In the genomic region with DNA sequence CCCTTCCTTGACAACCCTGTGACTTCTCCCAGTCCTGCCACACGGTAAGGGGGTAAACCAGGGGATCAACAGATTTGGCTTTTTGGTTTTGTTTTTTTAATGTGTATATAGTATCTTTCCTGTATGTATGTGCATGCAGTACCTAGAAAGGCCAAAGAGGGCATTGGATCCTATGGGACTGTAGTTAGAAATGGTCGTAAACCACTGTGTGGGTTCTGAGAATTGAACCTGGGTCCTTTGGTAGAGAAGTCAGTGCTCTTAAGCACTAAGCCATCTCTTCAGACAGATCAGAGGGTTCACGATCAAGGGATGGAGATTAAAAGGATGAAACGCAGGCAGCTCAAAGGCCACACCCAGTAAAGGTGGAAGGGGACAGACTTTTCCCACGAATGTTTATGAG, we compare ENCODE assay signal across 27 mouse cellular contexts. TPM values are rescaled to one million over a fixed set of nuclear protein-coding genes. Genes with fewer than 3 reads are reported as not detected.
DNase-seq lines count a peak whose midpoint lies in the region; ATAC-seq and TF ChIP-seq lines count a peak whose summit lies in the region.
"Had no signal": no experiment of that assay in that cellular context is flagged by ENCODE, and none has a peak within 500 bp of the region (broad histone marks: within the 10 kb centered on the region; RNA-seq: fewer than 3 reads in every experiment).

No protein-coding gene starts in this region.

- WGBS in forebrain, postnatal 0 days = 93% methylated on average over 5 of the region's 5 CpGs
- WGBS in forebrain, embryonic 14.5 days = 92% methylated on average over 5 of the region's 5 CpGs
- 91% methylated on average over 5 of the region's 5 CpGs for WGBS in midbrain, postnatal 0 days
- 95% methylated on average over 5 of the region's 5 CpGs for WGBS in midbrain, embryonic 15.5 days

- no peaks in the 10 kb centered on the region for H3K36me3 ChIP-seq in forebrain, postnatal 0 days (ENCODE audit: insufficient read depth)
- H3K36me3 ChIP-seq in forebrain, embryonic 14.5 days (ENCODE audit: control insufficient read depth, insufficient read depth, low read length) = peaks cover 6% of the 10 kb centered on the region
- peaks cover 17% of the 10 kb centered on the region for H3K36me3 ChIP-seq in midbrain, postnatal 0 days (ENCODE audit: insufficient read depth, low read length)
- no peaks in the 10 kb centered on the region; the same call in 1 of the 2 replicates for H3K36me3 ChIP-seq in midbrain, embryonic 15.5 days (replicated peaks)
- H3K36me3 ChIP-seq: forebrain, embryonic 12.5 days had no signal

- H3K9ac ChIP-seq in forebrain, postnatal 0 days = no peak overlapping the region
- no peak overlapping the region for H3K9ac ChIP-seq in forebrain, embryonic 14.5 days (ENCODE audit: low read length)
- H3K9ac ChIP-seq in midbrain, postnatal 0 days (replicated peaks; ENCODE audit: low read length, poor library complexity, severe bottlenecking) = no peak overlapping the region
- H3K9ac ChIP-seq in midbrain, embryonic 15.5 days = no peak overlapping the region
- H3K9ac ChIP-seq: embryonic facial prominence, embryonic 15.5 days; forebrain, embryonic 12.5 days; heart, embryonic 12.5 days; hindbrain, embryonic 13.5 days; limb, embryonic 15.5 days; neural tube, embryonic 13.5 days had no signal

- no peaks in the 10 kb centered on the region for H3K27me3 ChIP-seq in forebrain, postnatal 0 days (ENCODE audit: insufficient read depth, low read length)
- H3K27me3 ChIP-seq in forebrain, embryonic 14.5 days (replicated peaks; ENCODE audit: control insufficient read depth, insufficient read depth, low read length) = no peaks in the 10 kb centered on the region
- no peaks in the 10 kb centered on the region for H3K27me3 ChIP-seq in midbrain, postnatal 0 days (ENCODE audit: insufficient read depth, low read length)
- H3K27me3 ChIP-seq in midbrain, embryonic 15.5 days (replicated peaks) = no peaks in the 10 kb centered on the region
- H3K27me3 ChIP-seq: embryonic facial prominence, embryonic 15.5 days; forebrain, embryonic 12.5 days; heart, embryonic 12.5 days; hindbrain, embryonic 13.5 days; limb, embryonic 15.5 days; neural tube, embryonic 13.5 days had no signal

- no peak overlapping the region for H3K4me3 ChIP-seq in forebrain, postnatal 0 days (ENCODE audit: low read depth, low read length)
- no peak overlapping the region for H3K4me3 ChIP-seq in forebrain, embryonic 14.5 days (ENCODE audit: low read depth, low read length)
- no peak overlapping the region for H3K4me3 ChIP-seq in layer of hippocampus, adult 2 months
- no peak overlapping the region for H3K4me3 ChIP-seq in midbrain, postnatal 0 days (ENCODE audit: low read depth, low read length)
- H3K4me3 ChIP-seq in midbrain, embryonic 15.5 days = no peak overlapping the region
- H3K4me3 ChIP-seq: embryonic facial prominence, embryonic 10.5 days; embryonic facial prominence, embryonic 15.5 days; forebrain, embryonic 12.5 days; heart, embryonic 12.5 days; hindbrain, embryonic 13.5 days; limb, embryonic 10.5 days; limb, embryonic 15.5 days; midbrain, embryonic 10.5 days; myocyte; neural tube, embryonic 13.5 days had no signal

- H3K4me2 ChIP-seq in forebrain, postnatal 0 days (ENCODE audit: low read depth) = no peak overlapping the region
- no peak overlapping the region for H3K4me2 ChIP-seq in forebrain, embryonic 14.5 days (ENCODE audit: low read length)
- no peak overlapping the region for H3K4me2 ChIP-seq in midbrain, postnatal 0 days (ENCODE audit: low read depth, low read length, poor library complexity, severe bottlenecking)
- H3K4me2 ChIP-seq in midbrain, embryonic 15.5 days = no peak overlapping the region
- H3K4me2 ChIP-seq: embryonic facial prominence, embryonic 15.5 days; forebrain, embryonic 12.5 days; heart, embryonic 12.5 days; hindbrain, embryonic 13.5 days; limb, embryonic 15.5 days; neural tube, embryonic 13.5 days had no signal

- H3K27ac ChIP-seq in forebrain, postnatal 0 days (ENCODE audit: low read depth, low read length) = no peak overlapping the region
- H3K27ac ChIP-seq in forebrain, embryonic 14.5 days (ENCODE audit: low read depth, low read length) = no peak overlapping the region
- no peak overlapping the region for H3K27ac ChIP-seq in layer of hippocampus, adult 2 months
- no peak overlapping the region for H3K27ac ChIP-seq in midbrain, postnatal 0 days (ENCODE audit: low read depth, low read length)
- no peak overlapping the region for H3K27ac ChIP-seq in midbrain, embryonic 15.5 days
- H3K27ac ChIP-seq: embryonic facial prominence, embryonic 10.5 days; embryonic facial prominence, embryonic 15.5 days; forebrain, embryonic 12.5 days; hindbrain, embryonic 13.5 days; limb, embryonic 10.5 days; limb, embryonic 15.5 days; midbrain, embryonic 10.5 days; neural tube, embryonic 13.5 days had no signal

- peaks cover 4% of the 10 kb centered on the region for H3K4me1 ChIP-seq in forebrain, postnatal 0 days (ENCODE audit: insufficient read depth)
- peaks cover 8% of the 10 kb centered on the region for H3K4me1 ChIP-seq in forebrain, embryonic 14.5 days (ENCODE audit: control insufficient read depth, insufficient read depth, low read length)
- peaks cover 12% of the 10 kb centered on the region; the same call in 1 of the 2 replicates for H3K4me1 ChIP-seq in midbrain, postnatal 0 days (ENCODE audit: insufficient read depth, low read length)
- peaks cover 23% of the 10 kb centered on the region for H3K4me1 ChIP-seq in midbrain, embryonic 15.5 days

- ATAC-seq in forebrain, postnatal 0 days = no peak
- no peak for ATAC-seq in forebrain, embryonic 14.5 days
- ATAC-seq in midbrain, postnatal 0 days (ENCODE audit: low FRiP score) = no peak
- no peak for ATAC-seq in midbrain, embryonic 15.5 days (replicated peaks)
- ATAC-seq: midbrain, embryonic 16.5 days had no signal

- no peak for DNase-seq in forebrain, postnatal 0 days
- no peak for DNase-seq in forebrain, embryonic 14.5 days (ENCODE audit: low spot score)
- no peak for DNase-seq in layer of hippocampus, adult 2 months (ENCODE audit: low spot score in 2 of 2)
- no peak for DNase-seq in layer of hippocampus, postnatal 25 days (ENCODE audit: extremely low spot score in 1 of 2, low spot score in 1 of 2)
- DNase-seq in midbrain, postnatal 0 days (ENCODE audit: low spot score) = no peak
- no peak for DNase-seq in adrenal gland, postnatal 10 days
- DNase-seq: adrenal gland, adult 8-10 months; cerebellum, adult 8-10 months; cerebellum, postnatal 25 days; gastrocnemius, postnatal 25 days; heart, adult 11 months; heart, postnatal 4 days; kidney, adult 8-10 months; kidney, postnatal 14 days; right cerebral cortex, postnatal 4 days had no signal

- no peaks in the 10 kb centered on the region for H3K9me3 ChIP-seq in forebrain, postnatal 0 days (ENCODE audit: low read length)
- H3K9me3 ChIP-seq in forebrain, embryonic 14.5 days (replicated peaks; ENCODE audit: control insufficient read depth, low read length) = no peaks in the 10 kb centered on the region
- no peaks in the 10 kb centered on the region for H3K9me3 ChIP-seq in midbrain, postnatal 0 days (ENCODE audit: low read length)
- H3K9me3 ChIP-seq in midbrain, embryonic 15.5 days = no peaks in the 10 kb centered on the region
- H3K9me3 ChIP-seq: embryonic facial prominence, embryonic 10.5 days; embryonic facial prominence, embryonic 15.5 days; forebrain, embryonic 12.5 days; heart, embryonic 12.5 days; hindbrain, embryonic 13.5 days; limb, embryonic 10.5 days; limb, embryonic 15.5 days; midbrain, embryonic 10.5 days; neural tube, embryonic 13.5 days had no signal

- peak; percentile 40 for TF ChIP-seq CTCF in forebrain, postnatal 0 days (IDR thresholded peaks at IDR 0.05; ENCODE audit: low read depth)
- TF ChIP-seq CTCF in layer of hippocampus, adult 2 months (conservative IDR thresholded peaks at IDR 0.05) = peak; percentile 30
- peak; percentile 41 for TF ChIP-seq CTCF in midbrain, postnatal 0 days (IDR thresholded peaks at IDR 0.05)

RNA-seq across cellular contexts. Expression of gene Hemk1, which starts 3.1 kb away (rescaled TPM):
- total RNA-seq in forebrain, postnatal 0 days (2014; rRNA removed) = 14.1 and 14.2 TPM in 2 replicates
- 12.9 and 13.4 TPM in 2 replicates for polyA plus RNA-seq in forebrain, postnatal 0 days (2015; fragmentation: Nextera tagmentation; extraction: Ambion mirVana)
- 14.0 and 15.7 TPM in 2 replicates for polyA plus RNA-seq in forebrain, embryonic 14.5 days (2014; fragmentation: Nextera tagmentation; extraction: Ambion mirVana)
- 10 to 100 TPM; 15.9 to 21.4 TPM for total RNA-seq in layer of hippocampus, adult 2 months (2021)
- total RNA-seq in layer of hippocampus, postnatal 25 days (2021) = 10 to 100 TPM; 16.5 to 18.2 TPM
- total RNA-seq in midbrain, postnatal 0 days (2014; rRNA removed) = 15.8 and 21.3 TPM in 2 replicates
- polyA plus RNA-seq in midbrain, postnatal 0 days (2015; fragmentation: Nextera tagmentation; extraction: Ambion mirVana) = 15.9 and 19.4 TPM in 2 replicates
- polyA plus RNA-seq in midbrain, embryonic 15.5 days (2015; fragmentation: Nextera tagmentation; extraction: Ambion mirVana) = 20.1 and 21.1 TPM in 2 replicates
- total RNA-seq in adrenal gland, postnatal 10 days (2021) = 10 to 100 TPM; 24.1 to 33.5 TPM

RNA-seq across cellular contexts. Expression of gene 6430571L13Rik, which starts 5.4 kb away (rescaled TPM):
- 5.2 and 7.2 TPM in 2 replicates for total RNA-seq in forebrain, postnatal 0 days (2014; rRNA removed)
- polyA plus RNA-seq in forebrain, postnatal 0 days (2015; fragmentation: Nextera tagmentation; extraction: Ambion mirVana) = 3.7 and 6.0 TPM in 2 replicates
- polyA plus RNA-seq in forebrain, embryonic 14.5 days (2014; fragmentation: Nextera tagmentation; extraction: Ambion mirVana) = 2.0 and 2.3 TPM in 2 replicates
- 1 to 10 TPM; 2.5 to 2.9 TPM for total RNA-seq in layer of hippocampus, adult 2 months (2021)
- 1 to 10 TPM; 2.1 to 2.3 TPM for total RNA-seq in layer of hippocampus, postnatal 25 days (2021)
- 11.0 and 13.6 TPM in 2 replicates for total RNA-seq in midbrain, postnatal 0 days (2014; rRNA removed)
- polyA plus RNA-seq in midbrain, postnatal 0 days (2015; fragmentation: Nextera tagmentation; extraction: Ambion mirVana) = 10.4 and 11.1 TPM in 2 replicates
- 9.7 TPM in 2 replicates for polyA plus RNA-seq in midbrain, embryonic 15.5 days (2015; fragmentation: Nextera tagmentation; extraction: Ambion mirVana)
- total RNA-seq in adrenal gland, postnatal 10 days (2021) = 10 to 100 TPM in 1 of 2 experiments, 1 to 10 TPM in 1; 4.0 to 10.9 TPM

RNA-seq across cellular contexts. Expression of gene Cish, which starts 39.2 kb away (rescaled TPM):
- 2.7 and 4.0 TPM in 2 replicates for total RNA-seq in forebrain, postnatal 0 days (2014; rRNA removed)
- 11.2 and 12.2 TPM in 2 replicates for polyA plus RNA-seq in forebrain, postnatal 0 days (2015; fragmentation: Nextera tagmentation; extraction: Ambion mirVana)
- 4.9 and 7.0 TPM in 2 replicates for polyA plus RNA-seq in forebrain, embryonic 14.5 days (2014; fragmentation: Nextera tagmentation; extraction: Ambion mirVana)
- total RNA-seq in layer of hippocampus, adult 2 months (2021) = 1 to 10 TPM; 3.0 to 3.7 TPM
- total RNA-seq in layer of hippocampus, postnatal 25 days (2021) = 1 to 10 TPM; 2.6 to 2.8 TPM
- total RNA-seq in midbrain, postnatal 0 days (2014; rRNA removed) = 2.4 and 6.0 TPM in 2 replicates
- polyA plus RNA-seq in midbrain, postnatal 0 days (2015; fragmentation: Nextera tagmentation; extraction: Ambion mirVana) = 6.5 and 6.7 TPM in 2 replicates
- 7.2 and 7.4 TPM in 2 replicates for polyA plus RNA-seq in midbrain, embryonic 15.5 days (2015; fragmentation: Nextera tagmentation; extraction: Ambion mirVana)
- 10 to 100 TPM; 36.9 to 45.3 TPM for total RNA-seq in adrenal gland, postnatal 10 days (2021)

RNA-seq across cellular contexts. Expression of gene Mapkapk3, which starts 45.4 kb away (rescaled TPM):
- 1.5 and 1.6 TPM in 2 replicates for total RNA-seq in forebrain, postnatal 0 days (2014; rRNA removed)
- polyA plus RNA-seq in forebrain, postnatal 0 days (2015; fragmentation: Nextera tagmentation; extraction: Ambion mirVana) = 1.2 and 1.5 TPM in 2 replicates
- 1.4 and 1.9 TPM in 2 replicates for polyA plus RNA-seq in forebrain, embryonic 14.5 days (2014; fragmentation: Nextera tagmentation; extraction: Ambion mirVana)
- 1 to 10 TPM; 2.2 to 2.3 TPM for total RNA-seq in layer of hippocampus, adult 2 months (2021)
- 1 to 10 TPM; 2.1 to 3.1 TPM for total RNA-seq in layer of hippocampus, postnatal 25 days (2021)
- 2.3 and 3.2 TPM in 2 replicates for total RNA-seq in midbrain, postnatal 0 days (2014; rRNA removed)
- 1.3 and 2.2 TPM in 2 replicates for polyA plus RNA-seq in midbrain, postnatal 0 days (2015; fragmentation: Nextera tagmentation; extraction: Ambion mirVana)
- 2.2 TPM in 2 replicates for polyA plus RNA-seq in midbrain, embryonic 15.5 days (2015; fragmentation: Nextera tagmentation; extraction: Ambion mirVana)
- total RNA-seq in adrenal gland, postnatal 10 days (2021) = 10 to 100 TPM; 28.6 to 29.5 TPM
